Mouse (Mus musculus) ES-E14 (cell line): ENCODE data around the gene Grhl3.

ENCODE experiments used
- HCFC1 ChIP-seq: IDR thresholded peaks from 2 replicates; pipeline ENCODE4 v1.6.1; 2012; ENCODE audit warnings: low read length, inconsistent platforms, borderline replicate concordance; ENCODE audit not compliant: insufficient read depth
- ZNF384 ChIP-seq: IDR thresholded peaks from 2 replicates; pipeline ENCODE4 v1.6.1; 2012; ENCODE audit warnings: low read depth, low read length, inconsistent platforms

GRCm38 (mm10) chr4:135494521-135495396 is 78.7 kb downstream of the Grhl3 start, which contains the start of the genes Stpg1 and Nipal3:
- TF ChIP-seq ZNF384, result no peak
- TF ChIP-seq HCFC1, result no peak; the same call in 1 of the 2 replicates
